Mouse (Mus musculus) MEL (cell line): ENCODE measurements around the gene Tex2. TPM values are rescaled to one million over a fixed set of nuclear protein-coding genes. Genes with fewer than 3 reads are reported as not detected.

ENCODE experiments used
- DNase-seq: peaks from one replicate; pipeline ENCODE4 v3.0.0; 2011; ENCODE audit warnings: low read depth, low spot score
- H3K27ac ChIP-seq: 2 replicates; pipeline ENCODE4 v1.5.1; 2012; ENCODE audit warnings: low read depth, mild to moderate bottlenecking, control low read depth, low read length, moderate library complexity; ENCODE audit not compliant: control insufficient read depth
- H3K27me3 ChIP-seq, 2 experiments: fragments of 150-350 bp in 1 of 2; sonication (generic) in 1 of 2; 2 replicates each; pipeline ENCODE4 v1.6.1; 2012; ENCODE audit warnings: low read length in 2 of 2, mild to moderate bottlenecking in 2 of 2, improper control_type of control experiment in 1 of 2, moderate library complexity in 1 of 2; ENCODE audit not compliant: insufficient read depth in 2 of 2, control insufficient read depth in 1 of 2
- H3K36me3 ChIP-seq, 2 experiments: 2 replicates each; pipeline ENCODE4 v1.6.1; 2012 to 2014; ENCODE audit warnings: low read length in 2 of 2, improper control_type of control experiment in 1 of 2, inconsistent platforms in 1 of 2, mild to moderate bottlenecking in 1 of 2; ENCODE audit not compliant: insufficient read depth in 2 of 2, control insufficient read depth in 1 of 2
- H3K4me1 ChIP-seq, 2 experiments: fragments of 150-350 bp in 1 of 2; sonication (generic) in 1 of 2; 2 replicates each; pipeline ENCODE4 v1.6.1; 2012; ENCODE audit warnings: low read length in 2 of 2, improper control_type of control experiment in 1 of 2, mild to moderate bottlenecking in 1 of 2; ENCODE audit not compliant: insufficient read depth in 2 of 2, control insufficient read depth in 1 of 2
- H3K4me3 ChIP-seq, 2 experiments: fragments of 150-350 bp in 1 of 2; sonication (generic) in 1 of 2; 2 replicates each; pipeline ENCODE4 v1.5.1; 2012; ENCODE audit warnings: low read depth in 2 of 2, low read length in 2 of 2, mild to moderate bottlenecking in 2 of 2, moderate library complexity in 2 of 2, control low read depth in 1 of 2, improper control_type of control experiment in 1 of 2; ENCODE audit not compliant: control insufficient read depth in 1 of 2, insufficient read depth in 1 of 2
- H3K79me2 ChIP-seq: 2 replicates; pipeline ENCODE4 v1.6.1; 2012; ENCODE audit warnings: mild to moderate bottlenecking, low read length, moderate library complexity; ENCODE audit not compliant: control insufficient read depth, poor library complexity, insufficient read depth
- H3K9ac ChIP-seq: 2 replicates; pipeline ENCODE4 v1.6.1; 2012; ENCODE audit warnings: low read depth, mild to moderate bottlenecking, control low read depth, low read length, moderate library complexity; ENCODE audit not compliant: control insufficient read depth, poor library complexity, severe bottlenecking
- H3K9me3 ChIP-seq: fragments of 150-350 bp; sonication (generic); replicated peaks from 2 replicates; pipeline ENCODE4 v1.6.1; 2012; ENCODE audit warnings: mild to moderate bottlenecking, low read length, improper control_type of control experiment, moderate library complexity; ENCODE audit not compliant: insufficient read depth
- CHD1 ChIP-seq: IDR thresholded peaks from 2 replicates; pipeline ENCODE4 v1.6.1; 2012; ENCODE audit warnings: low read depth, mild to moderate bottlenecking, inconsistent platforms, low read length, improper control_type of control experiment
- CHD2 ChIP-seq: IDR thresholded peaks from 2 replicates; pipeline ENCODE4 v1.6.1; 2011; ENCODE audit warnings: low read length, improper control_type of control experiment
- CTCF ChIP-seq, 3 experiments: IDR thresholded peaks in 2 of 3; conservative IDR thresholded peaks in 1 of 3; 2 replicates each; pipeline ENCODE4 v1.5.1; 2011 to 2012; ENCODE audit warnings: low read length in 3 of 3, low read depth in 2 of 3, mild to moderate bottlenecking in 2 of 3, improper control_type of control experiment in 1 of 3, inconsistent platforms in 1 of 3, mixed read lengths in 1 of 3, moderate library complexity in 1 of 3; ENCODE audit not compliant: control insufficient read depth in 1 of 3, insufficient read depth in 1 of 3, poor library complexity in 1 of 3, severe bottlenecking in 1 of 3
- E2F4 ChIP-seq: IDR thresholded peaks from 2 replicates; pipeline ENCODE4 v1.6.1; 2011; ENCODE audit warnings: low read depth, low read length, improper control_type of control experiment, borderline replicate concordance
- ELF1 ChIP-seq: IDR thresholded peaks from 2 replicates; pipeline ENCODE4 v1.6.1; 2014; ENCODE audit warnings: low read depth, mild to moderate bottlenecking, inconsistent platforms, low read length, improper control_type of control experiment, moderate library complexity
- EP300 ChIP-seq, 2 experiments: IDR thresholded peaks; 2 replicates each; pipeline ENCODE4 v1.6.1; 2011; ENCODE audit warnings: improper control_type of control experiment in 2 of 2, low read length in 2 of 2, low read depth in 1 of 2, mild to moderate bottlenecking in 1 of 2
- ETS1 ChIP-seq: IDR thresholded peaks from 2 replicates; pipeline ENCODE4 v1.6.1; 2012; ENCODE audit warnings: low read depth, mild to moderate bottlenecking, inconsistent platforms, low read length, improper control_type of control experiment, moderate library complexity
- GABPA ChIP-seq: IDR thresholded peaks from 2 replicates; pipeline ENCODE4 v1.6.1; 2012; ENCODE audit warnings: low read depth, mild to moderate bottlenecking, inconsistent platforms, low read length, improper control_type of control experiment, moderate library complexity
- GATA1 ChIP-seq: IDR thresholded peaks from 2 replicates; pipeline ENCODE4 v1.6.1; 2011; ENCODE audit warnings: low read depth, low read length, improper control_type of control experiment
- HCFC1 ChIP-seq: IDR thresholded peaks from 2 replicates; pipeline ENCODE4 v1.6.1; 2012; ENCODE audit warnings: low read depth, mild to moderate bottlenecking, inconsistent platforms, low read length, improper control_type of control experiment, moderate library complexity
- JUND ChIP-seq: IDR thresholded peaks from 2 replicates; pipeline ENCODE4 v1.6.1; 2011; ENCODE audit warnings: low read depth, mild to moderate bottlenecking, improper control_type of control experiment, low read length
- KAT2A ChIP-seq: conservative IDR thresholded peaks from 2 replicates; pipeline ENCODE4 v1.6.1; 2012; ENCODE audit warnings: low read depth, low read length, improper control_type of control experiment, inconsistent platforms
- MAFK ChIP-seq: IDR thresholded peaks from 2 replicates; pipeline ENCODE4 v1.6.1; 2011; ENCODE audit warnings: low read depth, mild to moderate bottlenecking, low read length, improper control_type of control experiment, borderline replicate concordance
- MAX ChIP-seq: IDR thresholded peaks from 2 replicates; pipeline ENCODE4 v1.6.1; 2011; ENCODE audit warnings: low read length, improper control_type of control experiment
- MEF2A ChIP-seq: IDR thresholded peaks from 2 replicates; pipeline ENCODE4 v1.6.1; 2014; ENCODE audit warnings: low read depth, mild to moderate bottlenecking, inconsistent platforms, low read length, improper control_type of control experiment; ENCODE audit not compliant: poor library complexity, insufficient replicate concordance, severe bottlenecking; ENCODE audit errors: extremely low read depth
- MXI1 ChIP-seq: IDR thresholded peaks from 2 replicates; pipeline ENCODE4 v1.6.1; 2011; ENCODE audit warnings: mild to moderate bottlenecking, low read depth, low read length, improper control_type of control experiment
- MYB ChIP-seq: IDR thresholded peaks from 2 replicates; pipeline ENCODE4 v1.6.1; 2011; ENCODE audit warnings: mild to moderate bottlenecking, low read depth, low read length, improper control_type of control experiment
- MYC ChIP-seq: IDR thresholded peaks from 2 replicates; pipeline ENCODE4 v1.6.1; 2011; ENCODE audit warnings: low read depth, mild to moderate bottlenecking, low read length, improper control_type of control experiment, moderate library complexity
- NELFE ChIP-seq: IDR thresholded peaks from 2 replicates; pipeline ENCODE4 v1.6.1; 2011; ENCODE audit warnings: low read depth, low read length, improper control_type of control experiment
- NRF1 ChIP-seq: IDR thresholded peaks from 2 replicates; pipeline ENCODE4 v1.6.1; 2014; ENCODE audit warnings: low read depth, mild to moderate bottlenecking, inconsistent platforms, low read length, improper control_type of control experiment, moderate library complexity; ENCODE audit not compliant: poor library complexity, insufficient read depth, severe bottlenecking
- POLR2A ChIP-seq, 2 experiments: IDR thresholded peaks; 2 replicates each; pipeline ENCODE4 v1.6.1; 2011 to 2012; ENCODE audit warnings: low read length in 2 of 2, mild to moderate bottlenecking in 2 of 2, control low read depth in 1 of 2, improper control_type of control experiment in 1 of 2, low read depth in 1 of 2, moderate library complexity in 1 of 2; ENCODE audit not compliant: control insufficient read depth in 1 of 2, insufficient read depth in 1 of 2, poor library complexity in 1 of 2
- POLR2AphosphoS2 ChIP-seq: IDR thresholded peaks from 2 replicates; pipeline ENCODE4 v1.6.1; 2011; ENCODE audit warnings: low read length, improper control_type of control experiment
- POLR2AphosphoS5 ChIP-seq: IDR thresholded peaks from 2 replicates; pipeline ENCODE4 v1.6.1; 2012; ENCODE audit warnings: low read depth, borderline replicate concordance, mild to moderate bottlenecking, inconsistent platforms, low read length, moderate library complexity, mixed read lengths
- RCOR1 ChIP-seq: IDR thresholded peaks from 2 replicates; pipeline ENCODE4 v1.6.1; 2012; ENCODE audit warnings: low read depth, mild to moderate bottlenecking, inconsistent platforms, low read length, improper control_type of control experiment
- SIN3A ChIP-seq: IDR thresholded peaks from 2 replicates; pipeline ENCODE4 v1.6.1; 2012; ENCODE audit warnings: low read length, improper control_type of control experiment, inconsistent platforms
- SMC3 ChIP-seq: IDR thresholded peaks from 2 replicates; pipeline ENCODE4 v1.6.1; 2011; ENCODE audit warnings: low read depth, low read length, improper control_type of control experiment
- TBP ChIP-seq: IDR thresholded peaks from 2 replicates; pipeline ENCODE4 v1.8.0; 2011; ENCODE audit warnings: low read depth, low read length, improper control_type of control experiment
- TCF12 ChIP-seq: IDR thresholded peaks from 2 replicates; pipeline ENCODE4 v1.6.1; 2014; ENCODE audit warnings: low read depth, mild to moderate bottlenecking, inconsistent platforms, low read length, improper control_type of control experiment, moderate library complexity
- USF1 ChIP-seq: IDR thresholded peaks from 2 replicates; pipeline ENCODE4 v1.6.1; 2014; ENCODE audit warnings: low read depth, mild to moderate bottlenecking, inconsistent platforms, low read length, improper control_type of control experiment, moderate library complexity
- ZC3H11A ChIP-seq: IDR thresholded peaks from 2 replicates; pipeline ENCODE4 v1.6.1; 2012; ENCODE audit warnings: low read depth, mild to moderate bottlenecking, inconsistent platforms, low read length, improper control_type of control experiment
- ZKSCAN1 ChIP-seq: IDR thresholded peaks from 2 replicates; pipeline ENCODE4 v1.6.1; 2012; ENCODE audit warnings: low read depth, mild to moderate bottlenecking, inconsistent platforms, low read length, improper control_type of control experiment, moderate library complexity
- ZNF384 ChIP-seq: IDR thresholded peaks from 2 replicates; pipeline ENCODE4 v1.6.1; 2012; ENCODE audit warnings: low read depth, mild to moderate bottlenecking, inconsistent platforms, low read length, improper control_type of control experiment
- polyA plus RNA-seq, 2 experiments: library from polyadenylated mRNA; stranded (reverse) in 1 of 2; unstranded in 1 of 2; fragments of >175 nt in 1 of 2; fragments of >200 nt in 1 of 2; gene quantifications; 2 replicates each; pipeline versions ENCODE4 v1.2.1 to v1.2.4; 2012; ENCODE audit warnings: low replicate concordance in 2 of 2, low read depth in 1 of 2; ENCODE audit not compliant: insufficient read length in 2 of 2, insufficient read depth in 1 of 2, missing spikeins in 1 of 2
- total RNA-seq: library from RNA; depleted of rRNA; stranded (reverse); fragments of 300-350 nt; gene quantifications from 2 replicates; pipeline ENCODE4 v1.2.3, GENCODE M21; 2012

The Tex2 gene
- total and polyA plus RNA-seq, 3 experiments: 13.7 to 24.8 TPM; not detected in 1

DNA sequence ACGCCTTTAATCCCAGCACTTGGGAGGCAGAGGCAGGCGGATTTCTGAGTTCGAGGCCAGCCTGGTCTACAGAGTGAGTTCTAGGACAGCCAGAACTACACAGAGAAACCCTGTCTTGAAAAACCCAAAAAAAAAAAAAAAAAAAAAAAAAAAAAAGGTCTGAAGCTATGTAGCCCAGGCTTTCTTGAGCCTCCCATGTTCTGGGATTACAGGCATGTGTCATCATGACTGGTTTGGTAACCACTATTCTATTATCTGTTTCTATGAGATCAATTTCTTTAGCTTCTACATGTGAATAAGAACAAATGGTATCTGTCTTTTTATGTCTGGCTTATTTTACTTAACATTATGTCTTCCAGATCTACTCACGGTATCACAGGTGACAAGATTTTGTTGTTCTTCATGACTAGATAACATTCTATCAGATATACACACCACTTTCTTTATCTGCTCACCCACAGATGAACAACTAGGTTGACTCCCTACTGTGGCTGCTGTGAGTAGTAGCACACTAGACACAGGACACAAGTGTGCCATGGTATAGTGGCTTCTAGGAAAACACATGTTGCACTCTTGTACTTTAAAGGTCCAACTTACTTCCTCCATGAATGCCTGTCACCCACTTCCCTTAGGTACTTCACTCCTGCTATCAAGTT lies 135.6 kb downstream of the Tex2 start:
- peak; percentile 49 for DNase-seq

DNA sequence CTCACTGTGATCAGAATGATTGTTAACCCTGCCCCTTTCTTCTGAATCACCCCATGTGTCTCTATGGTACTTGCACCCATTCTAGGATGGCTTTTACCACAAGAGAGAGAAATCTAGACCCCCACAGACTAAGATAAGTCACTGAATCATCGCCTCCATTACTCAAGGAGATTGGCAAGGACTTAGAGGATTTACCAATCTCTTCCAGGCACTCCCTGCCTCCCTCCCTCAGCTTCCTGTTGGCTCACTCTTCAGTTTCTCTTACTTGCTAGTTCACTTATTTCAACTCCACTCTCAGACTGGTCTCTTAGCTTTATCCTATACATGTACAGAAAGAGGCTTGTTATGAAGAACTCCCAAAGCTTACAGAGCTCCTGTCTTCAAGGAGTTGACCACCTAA lies 137.9 kb downstream of the Tex2 start:
- Histone ChIP-seq H3K27ac (no peak overlapping the region), H3K36me3 (peaks cover 0 to 44% of the 10 kb centered on the region in 2 experiments; a peak in 2 of 4 replicates), H3K9ac (no peak overlapping the region), H3K4me3 (no peak overlapping the region), H3K9me3 (no peaks in the 10 kb centered on the region), H3K4me1 (peaks cover 27 to 41% of the 10 kb centered on the region in 2 experiments), H3K27me3 (no peaks in the 10 kb centered on the region), H3K79me2 (peaks cover 3% of the 10 kb centered on the region)
- peak; percentile 54 for DNase-seq
- TF ChIP-seq MAX (no peak), TBP (no peak), ZNF384 (no peak), POLR2AphosphoS5 (no peak), NELFE (no peak), RCOR1 (peak; percentile 98), MYB (no peak), EP300 (IDR thresholded peaks at IDR 0.05; ENCODE audit: low read depth in 1 of 2, low read length in 2 of 2) (peak in 1 of 2 experiments; percentile 41; a peak in 1 of 4 replicates), POLR2A (IDR thresholded peaks at IDR 0.05; ENCODE audit: control insufficient read depth in 1 of 2, insufficient read depth in 1 of 2, low read depth in 1 of 2, low read length in 2 of 2, poor library complexity in 1 of 2) (no peak), TCF12 (no peak), KAT2A (no peak), USF1 (no peak), HCFC1 (no peak), ETS1 (no peak), GABPA (no peak), POLR2AphosphoS2 (no peak), SIN3A (0 out of 2 replicates have a peak, but pooled peaks have one; percentile 24), MXI1 (no peak), CTCF (IDR thresholded peaks at IDR 0.05 in 2 of 3, conservative IDR thresholded peaks at IDR 0.05 in 1 of 3; ENCODE audit: control insufficient read depth in 1 of 3, insufficient read depth in 1 of 3, low read depth in 2 of 3, low read length in 3 of 3, poor library complexity in 1 of 3, severe bottlenecking in 1 of 3) (no peak), JUND (no peak), MEF2A (no peak)

More for the DNA sequence above, 135.6 kb downstream of the Tex2 start:
- Histone ChIP-seq H3K9ac (no peak overlapping the region), H3K79me2 (peaks cover 4% of the 10 kb centered on the region), H3K36me3 (peaks cover 0 to 37% of the 10 kb centered on the region in 2 experiments; a peak in 2 of 4 replicates), H3K4me3 (no peak overlapping the region), H3K9me3 (no peaks in the 10 kb centered on the region), H3K27ac (peak overlapping the region; percentile 29; the same call in 1 of the 2 replicates), H3K27me3 (no peaks in the 10 kb centered on the region), H3K4me1 (peaks cover 14 to 23% of the 10 kb centered on the region in 2 experiments)
- TF ChIP-seq USF1: no peak
- no peak; the same call in 1 of the 2 replicates for TF ChIP-seq ETS1
- TF ChIP-seq CHD1: no peak
- no peak for TF ChIP-seq NRF1
- no peak for TF ChIP-seq MAX
- TF ChIP-seq MEF2A: no peak
- TF ChIP-seq RCOR1: peak; percentile 18; the same call in 1 of the 2 replicates
- no peak for TF ChIP-seq ELF1
- no peak for TF ChIP-seq JUND
- TF ChIP-seq GATA1: peak; percentile 57
- no peak for TF ChIP-seq SMC3
- no peak for TF ChIP-seq MYC
- no peak for TF ChIP-seq NELFE
- TF ChIP-seq E2F4: no peak
- peak in 1 of 2 experiments; percentile 56; a peak in 2 of 4 replicates for TF ChIP-seq EP300 (IDR thresholded peaks at IDR 0.05; ENCODE audit: low read depth in 1 of 2, low read length in 2 of 2)
- TF ChIP-seq POLR2AphosphoS2: no peak
- peak; percentile 76 for TF ChIP-seq TCF12
- TF ChIP-seq CHD2: no peak
- TF ChIP-seq ZC3H11A: no peak
- no peak for TF ChIP-seq POLR2A (IDR thresholded peaks at IDR 0.05; ENCODE audit: control insufficient read depth in 1 of 2, insufficient read depth in 1 of 2, low read depth in 1 of 2, low read length in 2 of 2, poor library complexity in 1 of 2)
- TF ChIP-seq ZNF384: peak; percentile 74
- TF ChIP-seq CTCF (IDR thresholded peaks at IDR 0.05 in 2 of 3, conservative IDR thresholded peaks at IDR 0.05 in 1 of 3; ENCODE audit: control insufficient read depth in 1 of 3, insufficient read depth in 1 of 3, low read depth in 2 of 3, low read length in 3 of 3, poor library complexity in 1 of 3, severe bottlenecking in 1 of 3): no peak
- no peak for TF ChIP-seq MAFK
- no peak for TF ChIP-seq HCFC1
- peak; percentile 48; the same call in 1 of the 2 replicates for TF ChIP-seq MXI1
- no peak for TF ChIP-seq ZKSCAN1
- TF ChIP-seq GABPA: no peak
